Mouse (Mus musculus): ENCODE measurements around the gene Prkcg. TPM values are rescaled to one million over a fixed set of nuclear protein-coding genes. Genes with fewer than 3 reads are reported as not detected.

The Prkcg gene
- polyA plus RNA-seq, 1 experiment from 2014 or later = 0.09 TPM

DNA sequence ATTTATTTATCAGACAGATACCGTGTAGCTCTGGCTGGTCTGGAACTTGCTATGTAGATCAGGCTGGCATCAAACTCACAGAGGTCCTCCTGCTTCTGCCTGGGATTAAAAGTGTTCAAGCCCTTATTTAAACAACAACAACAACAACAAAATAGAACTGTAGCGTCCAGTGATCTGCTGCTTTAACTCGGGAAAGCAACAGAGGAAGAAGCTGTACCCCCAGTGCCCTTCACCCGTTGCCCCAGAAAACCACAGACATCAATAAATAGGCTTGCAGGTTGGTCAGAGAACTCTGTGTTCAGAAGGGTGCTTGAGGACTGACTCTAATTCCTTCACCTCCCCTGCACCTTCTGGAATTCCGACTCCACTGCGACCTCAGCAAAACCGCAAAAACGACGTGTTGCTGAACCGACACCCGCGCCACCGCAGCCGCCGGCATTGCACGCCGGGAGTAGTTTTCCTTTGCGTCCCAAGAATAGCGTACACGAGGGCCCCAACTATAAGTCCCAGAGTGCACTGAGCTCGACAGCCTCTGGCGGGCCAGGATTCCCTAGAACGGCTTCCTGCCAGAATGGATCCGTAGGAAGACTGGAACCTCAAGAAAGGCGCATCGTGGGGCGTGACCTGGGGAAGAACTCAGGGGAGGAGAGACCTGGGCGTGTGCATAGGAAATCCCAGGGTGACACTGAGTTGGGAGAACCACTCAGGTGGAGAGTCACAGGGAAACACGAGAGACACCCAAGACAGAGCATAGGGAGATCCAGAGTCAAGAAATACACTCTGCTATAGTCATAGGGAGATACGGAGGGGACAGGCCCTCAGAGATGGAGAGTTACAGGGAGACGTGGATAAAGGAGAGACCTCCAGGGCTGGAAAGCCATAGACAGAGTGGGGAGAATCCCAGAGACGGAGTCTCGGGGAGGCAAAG is 12.9 kb downstream of the Prkcg start:
- 2% methylated on average over 33 of the region's 33 CpGs for WGBS (ENCODE audit: insufficient replicate concordance)
- Histone ChIP-seq H3K27ac (ENCODE audit: low read depth) (0 out of 2 replicates have a peak overlapping the region, but pooled peaks have one; percentile 5), H3K36me3 (replicated peaks; ENCODE audit: insufficient read depth, low read length) (peaks cover 12% of the 10 kb centered on the region), H3K9ac (replicated peaks) (peak overlapping the region; percentile 41), H3K4me1 (ENCODE audit: insufficient read depth) (peaks cover 36% of the 10 kb centered on the region), H3K27me3 (ENCODE audit: insufficient read depth, low read length) (peaks cover 29% of the 10 kb centered on the region), H3K9me3 (ENCODE audit: low read length) (no peaks in the 10 kb centered on the region), H3K4me2 (ENCODE audit: low read depth, low read length) (peak overlapping the region; percentile 64), H3K4me3 (ENCODE audit: low read depth, low read length) (peak overlapping the region; percentile 36)
- TF ChIP-seq EP300 (IDR thresholded peaks at IDR 0.05; ENCODE audit: low read depth) (no peak), CTCF (IDR thresholded peaks at IDR 0.05; ENCODE audit: low read depth) (no peak)
- DNase-seq (peak; percentile 54), ATAC-seq (peak; percentile 31)

DNA sequence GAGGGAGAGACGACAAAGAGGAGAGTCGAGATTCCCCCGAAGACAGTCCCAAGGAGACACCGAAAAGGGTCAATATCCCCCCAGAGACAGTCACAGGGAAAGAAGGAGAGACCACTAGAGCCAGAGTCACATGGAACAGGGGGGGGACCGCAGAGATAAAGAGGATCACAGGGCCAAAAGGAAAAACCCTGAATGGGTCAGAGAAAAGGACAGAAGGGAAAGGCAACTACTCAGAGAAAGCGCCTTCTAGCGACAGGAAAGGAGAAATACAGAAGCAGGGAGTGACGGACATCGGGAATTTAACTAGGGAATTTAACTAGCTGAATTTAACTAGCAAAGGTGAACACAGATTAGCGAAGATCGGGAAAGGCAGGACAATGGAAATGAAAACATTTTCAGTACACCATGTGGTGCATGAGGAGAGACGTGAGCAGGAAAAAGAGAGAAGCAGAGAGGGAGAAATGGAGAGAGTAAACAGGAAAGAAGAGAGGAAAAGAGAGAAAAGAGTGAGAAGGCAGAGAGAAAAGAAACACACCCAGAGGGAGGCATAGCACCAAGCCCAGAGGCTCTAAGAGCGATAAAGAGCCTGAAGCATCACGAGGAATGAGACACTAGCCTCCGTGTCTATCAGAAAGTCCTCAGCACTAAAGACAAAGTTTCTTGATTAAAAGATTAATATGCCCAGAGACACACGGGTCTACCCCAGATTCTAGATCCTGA is 13.7 kb downstream of the Prkcg start:
- 4% methylated on average over 16 of the region's 16 CpGs for WGBS (ENCODE audit: insufficient replicate concordance)
- peak; percentile 26; the same call in 1 of the 2 replicates for ATAC-seq
- H3K4me3 ChIP-seq (ENCODE audit: low read depth, low read length) = peak overlapping the region; percentile 36
- H3K4me1 ChIP-seq (ENCODE audit: insufficient read depth) = peaks cover 28% of the 10 kb centered on the region
- DNase-seq = no peak
- H3K9ac ChIP-seq (replicated peaks) = peak overlapping the region; percentile 41
- peaks cover 32% of the 10 kb centered on the region for H3K27me3 ChIP-seq (ENCODE audit: insufficient read depth, low read length)
- TF ChIP-seq EP300 (IDR thresholded peaks at IDR 0.05; ENCODE audit: low read depth) (no peak), CTCF (IDR thresholded peaks at IDR 0.05; ENCODE audit: low read depth) (peak; percentile 75)
- H3K36me3 ChIP-seq (replicated peaks; ENCODE audit: insufficient read depth, low read length) = peaks cover 8% of the 10 kb centered on the region
- H3K9me3 ChIP-seq (ENCODE audit: low read length) = no peaks in the 10 kb centered on the region
- H3K27ac ChIP-seq (ENCODE audit: low read depth) = 0 out of 2 replicates have a peak overlapping the region, but pooled peaks have one; percentile 5
- H3K4me2 ChIP-seq (ENCODE audit: low read depth, low read length) = peak overlapping the region; percentile 64

GRCm38 (mm10) chr7:3303276-3303781 is 14.3 kb downstream of the Prkcg start:
- Histone ChIP-seq H3K27ac (ENCODE audit: low read depth) (no peak overlapping the region), H3K36me3 (replicated peaks; ENCODE audit: insufficient read depth, low read length) (peaks cover 5% of the 10 kb centered on the region; the same call in 1 of the 2 replicates), H3K9me3 (ENCODE audit: low read length) (no peaks in the 10 kb centered on the region), H3K4me1 (ENCODE audit: insufficient read depth) (peaks cover 28% of the 10 kb centered on the region), H3K4me3 (ENCODE audit: low read depth, low read length) (peak overlapping the region; percentile 36), H3K9ac (replicated peaks) (0 out of 2 replicates have a peak overlapping the region, but pooled peaks have one; percentile 34), H3K27me3 (ENCODE audit: insufficient read depth, low read length) (peaks cover 32% of the 10 kb centered on the region), H3K4me2 (ENCODE audit: low read depth, low read length) (peak overlapping the region; percentile 64)
- 3% methylated on average over 20 of the region's 29 CpGs for WGBS (ENCODE audit: insufficient replicate concordance)
- ATAC-seq (peak; percentile 9; the same call in 1 of the 2 replicates), DNase-seq (peak; percentile 64)
- TF ChIP-seq EP300 (IDR thresholded peaks at IDR 0.05; ENCODE audit: low read depth) (no peak), CTCF (IDR thresholded peaks at IDR 0.05; ENCODE audit: low read depth) (no peak)

DNA sequence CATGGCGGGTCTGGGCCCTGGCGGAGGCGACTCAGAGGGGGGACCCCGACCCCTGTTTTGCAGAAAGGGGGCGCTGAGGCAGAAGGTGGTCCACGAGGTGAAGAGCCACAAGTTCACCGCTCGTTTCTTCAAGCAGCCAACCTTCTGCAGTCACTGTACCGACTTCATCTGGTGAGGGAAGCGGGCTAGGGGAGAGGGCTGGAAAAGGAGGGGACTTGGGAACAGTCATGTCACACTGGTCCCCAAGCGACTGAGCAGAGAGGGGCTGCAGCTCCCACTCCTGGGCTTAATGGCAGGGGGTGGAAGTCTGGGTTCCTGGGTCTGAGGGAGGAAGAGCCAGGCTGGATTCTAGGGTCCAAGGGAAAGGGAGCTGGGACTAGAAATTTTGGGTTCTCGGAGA is 14.8 kb downstream of the Prkcg start:
- Histone ChIP-seq H3K36me3 (replicated peaks; ENCODE audit: insufficient read depth, low read length) (peaks cover 3% of the 10 kb centered on the region; the same call in 1 of the 2 replicates), H3K9ac (replicated peaks) (0 out of 2 replicates have a peak overlapping the region, but pooled peaks have one; percentile 34), H3K9me3 (ENCODE audit: low read length) (no peaks in the 10 kb centered on the region), H3K27me3 (ENCODE audit: insufficient read depth, low read length) (peaks cover 32% of the 10 kb centered on the region), H3K4me3 (ENCODE audit: low read depth, low read length) (peak overlapping the region; percentile 36), H3K4me2 (ENCODE audit: low read depth, low read length) (peak overlapping the region; percentile 64), H3K27ac (ENCODE audit: low read depth) (no peak overlapping the region), H3K4me1 (ENCODE audit: insufficient read depth) (peaks cover 27% of the 10 kb centered on the region)
- 8% methylated on average over 12 of the region's 12 CpGs for WGBS (ENCODE audit: insufficient replicate concordance)
- TF ChIP-seq CTCF (IDR thresholded peaks at IDR 0.05; ENCODE audit: low read depth) = no peak
- no peak for TF ChIP-seq EP300 (IDR thresholded peaks at IDR 0.05; ENCODE audit: low read depth)
- ATAC-seq (no peak), DNase-seq (no peak)

- peaks cover 25% of the 10 kb centered on the region for H3K4me1 ChIP-seq (ENCODE audit: insufficient read depth)
- TF ChIP-seq CTCF (IDR thresholded peaks at IDR 0.05; ENCODE audit: low read depth) (no peak), EP300 (IDR thresholded peaks at IDR 0.05; ENCODE audit: low read depth) (no peak)
- ATAC-seq = no peak
- peak; percentile 55 for DNase-seq
- H3K27me3 ChIP-seq (ENCODE audit: insufficient read depth, low read length) = peaks cover 32% of the 10 kb centered on the region
- H3K36me3 ChIP-seq (replicated peaks; ENCODE audit: insufficient read depth, low read length) = no peaks in the 10 kb centered on the region; the same call in 1 of the 2 replicates
- no peak overlapping the region for H3K27ac ChIP-seq (ENCODE audit: low read depth)
- no peak overlapping the region for H3K4me3 ChIP-seq (ENCODE audit: low read depth, low read length)
- H3K9ac ChIP-seq (replicated peaks) = no peak overlapping the region
- 9% methylated on average over 10 of the region's 10 CpGs for WGBS (ENCODE audit: insufficient replicate concordance)
- H3K9me3 ChIP-seq (ENCODE audit: low read length) = no peaks in the 10 kb centered on the region
- H3K4me2 ChIP-seq (ENCODE audit: low read depth, low read length) = peak overlapping the region; percentile 64; the same call in 1 of the 2 replicates
Measured at GRCm38 (mm10) chr7:3304298-3304697, 15.3 kb downstream of the Prkcg start.

All from liver, postnatal 0 days (tissue).